Mouse (Mus musculus): ENCODE measurements around the gene Treml4. TPM values are rescaled to one million over a fixed set of nuclear protein-coding genes. Genes with fewer than 3 reads are reported as not detected.

Gene Treml4
- polyA plus RNA-seq, 1 experiment: not detected

DNA sequence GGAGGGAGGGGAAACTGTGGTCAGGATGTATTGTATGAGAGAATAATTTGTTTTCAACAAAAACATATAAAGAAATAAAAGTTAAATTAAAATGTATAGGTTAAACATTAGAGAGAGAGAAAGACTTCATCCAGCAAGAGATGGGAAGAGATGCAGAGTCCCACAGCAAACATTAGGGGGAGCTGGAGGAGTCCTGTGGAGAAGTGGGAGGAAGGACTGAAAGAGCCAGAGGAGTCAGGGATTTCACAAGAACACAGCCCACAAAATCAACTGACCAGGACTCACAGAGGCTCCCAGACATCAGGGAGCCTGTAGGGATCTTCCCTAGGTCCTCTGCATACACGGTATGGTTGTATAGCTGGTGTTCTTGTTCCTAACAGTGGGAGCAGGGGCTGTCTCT is 22.7 kb downstream of the Treml4 start:
- H3K27me3 ChIP-seq (ENCODE audit: control insufficient read depth, insufficient read depth, insufficient read length): no peaks in the 10 kb centered on the region
- H3K4me3 ChIP-seq (ENCODE audit: insufficient read depth, poor library complexity, severe bottlenecking): no peak overlapping the region
- no peaks in the 10 kb centered on the region for H3K79me2 ChIP-seq (ENCODE audit: control insufficient read depth, insufficient read depth)
- TF ChIP-seq CEBPB (IDR thresholded peaks at IDR 0.05; ENCODE audit: low read depth): no peak
- no peak for TF ChIP-seq FOSL1 (IDR thresholded peaks at IDR 0.05; ENCODE audit: insufficient read depth, low read length, poor library complexity, severe bottlenecking)
- TF ChIP-seq CTCF (IDR thresholded peaks at IDR 0.05; ENCODE audit: control insufficient read depth, insufficient read depth, insufficient read length): no peak
- no peak for TF ChIP-seq USF1 (IDR thresholded peaks at IDR 0.05; ENCODE audit: low read depth)
- no peak overlapping the region for H3ac ChIP-seq (ENCODE audit: control insufficient read depth, insufficient read length, low read depth)
- no peaks in the 10 kb centered on the region for H3K79me3 ChIP-seq (ENCODE audit: low read depth)
- no peaks in the 10 kb centered on the region for H3K36me3 ChIP-seq (ENCODE audit: control insufficient read depth, insufficient read depth)

DNA sequence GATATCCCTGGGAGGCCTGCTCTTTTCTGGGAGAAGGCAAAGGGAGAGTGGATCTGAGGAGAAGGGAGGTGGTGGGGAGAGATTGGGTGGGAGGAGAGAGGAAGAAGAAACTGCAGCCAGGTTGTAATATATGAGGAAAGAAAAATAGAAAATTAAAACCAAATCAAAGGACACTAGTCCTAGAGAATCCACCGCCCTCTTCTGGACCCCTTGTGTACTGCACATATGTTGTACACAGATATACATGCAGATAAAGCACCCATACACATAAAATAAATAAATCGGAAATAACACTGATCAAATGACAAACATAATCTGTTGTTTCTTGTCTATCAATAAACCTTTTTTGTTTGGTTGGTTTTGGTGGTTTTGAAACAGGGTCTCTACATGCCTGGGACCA is 23.2 kb downstream of the Treml4 start:
- H3K79me2 ChIP-seq (ENCODE audit: control insufficient read depth, insufficient read depth): no peaks in the 10 kb centered on the region
- TF ChIP-seq FOSL1 (IDR thresholded peaks at IDR 0.05; ENCODE audit: insufficient read depth, low read length, poor library complexity, severe bottlenecking) (no peak), MAX (IDR thresholded peaks at IDR 0.05) (no peak), CTCF (IDR thresholded peaks at IDR 0.05; ENCODE audit: control insufficient read depth, insufficient read depth, insufficient read length) (no peak), CEBPB (IDR thresholded peaks at IDR 0.05; ENCODE audit: low read depth) (no peak), MYOG (IDR thresholded peaks at IDR 0.05; ENCODE audit: control insufficient read depth, extremely low read depth, insufficient read length) (no peak), USF1 (IDR thresholded peaks at IDR 0.05; ENCODE audit: low read depth) (no peak), MYOD1 (IDR thresholded peaks at IDR 0.05; ENCODE audit: control insufficient read depth, insufficient read length, low read depth) (no peak)
- no peaks in the 10 kb centered on the region for H3K27me3 ChIP-seq (ENCODE audit: control insufficient read depth, insufficient read depth, insufficient read length)
- H3ac ChIP-seq (ENCODE audit: control insufficient read depth, insufficient read length, low read depth): no peak overlapping the region
- no peaks in the 10 kb centered on the region for H3K79me3 ChIP-seq (ENCODE audit: low read depth)
- no peaks in the 10 kb centered on the region for H3K36me3 ChIP-seq (ENCODE audit: control insufficient read depth, insufficient read depth)
- H3K4me3 ChIP-seq (ENCODE audit: insufficient read depth, poor library complexity, severe bottlenecking): no peak overlapping the region

DNA sequence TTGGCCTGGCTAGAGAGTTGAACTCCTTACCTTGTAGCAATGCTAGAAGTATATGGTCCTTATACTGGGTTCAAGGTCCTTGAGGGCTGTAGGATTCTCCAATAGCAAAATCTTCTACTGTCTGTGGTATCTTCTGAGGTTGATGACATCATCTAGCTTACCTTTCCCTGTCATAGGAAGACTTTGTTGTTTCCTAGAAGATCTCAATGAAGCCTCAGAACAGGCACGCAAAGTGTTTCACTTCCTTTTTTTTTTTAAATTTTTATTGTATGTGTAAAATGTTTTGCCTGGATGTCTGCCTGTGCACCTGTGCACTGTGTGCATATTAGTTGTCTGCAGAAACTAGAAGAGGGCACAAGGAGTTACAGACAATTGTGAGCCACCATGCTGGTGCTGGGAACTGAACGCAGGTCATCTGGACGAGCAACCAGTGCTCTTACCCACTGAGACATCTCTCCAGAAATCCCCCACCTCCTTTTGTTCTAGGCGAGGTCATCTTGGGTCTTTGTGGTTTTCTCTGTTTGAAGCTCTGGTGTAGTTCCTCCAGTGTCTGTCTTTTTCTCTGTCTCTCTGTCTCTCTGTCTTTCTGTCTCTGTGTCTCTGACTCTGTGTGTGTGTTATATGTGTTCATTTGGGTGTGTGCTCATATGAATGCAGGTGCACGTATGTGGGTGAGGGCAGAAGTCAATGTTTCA is 29.6 kb downstream of the Treml4 start:
- H3K79me2 ChIP-seq (ENCODE audit: control insufficient read depth, insufficient read depth): no peaks in the 10 kb centered on the region
- no peak overlapping the region for H3K4me3 ChIP-seq (ENCODE audit: insufficient read depth, poor library complexity, severe bottlenecking)
- TF ChIP-seq MYOG (IDR thresholded peaks at IDR 0.05; ENCODE audit: control insufficient read depth, extremely low read depth, insufficient read length) (no peak), MAX (IDR thresholded peaks at IDR 0.05) (no peak), MYOD1 (IDR thresholded peaks at IDR 0.05; ENCODE audit: control insufficient read depth, insufficient read length, low read depth) (no peak), FOSL1 (IDR thresholded peaks at IDR 0.05; ENCODE audit: insufficient read depth, low read length, poor library complexity, severe bottlenecking) (no peak), CEBPB (IDR thresholded peaks at IDR 0.05; ENCODE audit: low read depth) (no peak), USF1 (IDR thresholded peaks at IDR 0.05; ENCODE audit: low read depth) (no peak), CTCF (IDR thresholded peaks at IDR 0.05; ENCODE audit: control insufficient read depth, insufficient read depth, insufficient read length) (no peak)
- no peaks in the 10 kb centered on the region for H3K79me3 ChIP-seq (ENCODE audit: low read depth)
- H3K36me3 ChIP-seq (ENCODE audit: control insufficient read depth, insufficient read depth): no peaks in the 10 kb centered on the region
- no peaks in the 10 kb centered on the region for H3K27me3 ChIP-seq (ENCODE audit: control insufficient read depth, insufficient read depth, insufficient read length)
- H3ac ChIP-seq (ENCODE audit: control insufficient read depth, insufficient read length, low read depth): no peak overlapping the region

DNA sequence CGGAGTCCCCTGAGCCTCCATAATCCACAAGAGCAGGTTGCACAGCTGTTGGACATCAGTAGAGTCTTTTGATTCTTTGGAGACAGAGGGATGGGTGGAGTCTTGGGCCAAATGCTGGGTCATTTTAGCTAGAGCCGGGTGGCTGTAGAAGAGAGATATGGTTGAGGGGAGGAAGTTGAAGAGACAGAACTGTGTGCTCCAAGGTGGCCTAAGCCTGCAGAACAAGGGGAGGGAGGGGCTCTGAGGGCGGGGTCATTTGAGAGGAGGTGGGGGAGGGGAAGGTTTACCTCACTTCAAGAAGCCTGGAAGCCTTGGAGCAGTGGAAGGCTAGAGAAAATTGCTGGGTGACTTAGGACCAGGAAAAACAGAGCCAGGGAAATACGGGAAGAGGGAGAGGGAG is 35.1 kb downstream of the Treml4 start, which contains the start of gene Treml2:
Gene Treml2, plus strand, starts transcription at position 296 of the 400 bp plus-strand sequence.
- H3K79me2 ChIP-seq (ENCODE audit: control insufficient read depth, insufficient read depth): no peaks in the 10 kb centered on the region
- TF ChIP-seq MYOD1 (IDR thresholded peaks at IDR 0.05; ENCODE audit: control insufficient read depth, insufficient read length, low read depth) (no peak), CTCF (IDR thresholded peaks at IDR 0.05; ENCODE audit: control insufficient read depth, insufficient read depth, insufficient read length) (no peak), FOSL1 (IDR thresholded peaks at IDR 0.05; ENCODE audit: insufficient read depth, low read length, poor library complexity, severe bottlenecking) (no peak), USF1 (IDR thresholded peaks at IDR 0.05; ENCODE audit: low read depth) (no peak), CEBPB (IDR thresholded peaks at IDR 0.05; ENCODE audit: low read depth) (no peak), MYOG (IDR thresholded peaks at IDR 0.05; ENCODE audit: control insufficient read depth, extremely low read depth, insufficient read length) (no peak), MAX (IDR thresholded peaks at IDR 0.05) (no peak)
- no peak within 1 kb of the TSS for H3K4me3 ChIP-seq (ENCODE audit: insufficient read depth, poor library complexity, severe bottlenecking)
- no peaks in the 10 kb centered on the region for H3K79me3 ChIP-seq (ENCODE audit: low read depth)
- no peaks in the 10 kb centered on the region for H3K36me3 ChIP-seq (ENCODE audit: control insufficient read depth, insufficient read depth)
- H3K27me3 ChIP-seq (ENCODE audit: control insufficient read depth, insufficient read depth, insufficient read length): no peaks in the 10 kb centered on the region
- H3ac ChIP-seq (ENCODE audit: control insufficient read depth, insufficient read length, low read depth): no peak within 1 kb of the TSS

DNA sequence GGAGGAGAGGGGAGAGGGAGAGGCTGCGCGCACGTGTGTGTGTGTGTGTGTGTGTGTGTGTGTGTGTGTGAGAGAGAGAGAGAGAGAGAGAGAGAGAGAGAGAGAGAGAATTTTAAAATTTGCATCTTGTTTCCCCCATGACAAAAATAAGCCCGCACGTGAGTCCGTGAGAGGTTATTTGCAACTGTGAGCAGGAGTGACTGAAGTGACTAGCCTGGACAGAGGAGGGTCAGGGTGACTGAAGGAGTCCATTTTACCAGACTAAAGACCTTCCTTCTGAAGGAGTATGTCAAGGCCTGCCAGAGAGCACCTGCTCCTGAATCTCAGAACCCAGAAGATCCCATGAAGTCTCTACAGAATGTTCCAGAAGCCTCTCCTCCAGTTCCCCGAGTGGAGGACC is 35.7 kb downstream of the Treml4 start:
- Histone ChIP-seq H3K27me3 (ENCODE audit: control insufficient read depth, insufficient read depth, insufficient read length) (no peaks in the 10 kb centered on the region), H3K4me3 (ENCODE audit: insufficient read depth, poor library complexity, severe bottlenecking) (no peak overlapping the region)

More for the DNA sequence above, 35.7 kb downstream of the Treml4 start:
- no peak overlapping the region for H3ac ChIP-seq (ENCODE audit: control insufficient read depth, insufficient read length, low read depth)
- no peaks in the 10 kb centered on the region for H3K79me2 ChIP-seq (ENCODE audit: control insufficient read depth, insufficient read depth)
- no peaks in the 10 kb centered on the region for H3K79me3 ChIP-seq (ENCODE audit: low read depth)
- TF ChIP-seq USF1 (IDR thresholded peaks at IDR 0.05; ENCODE audit: low read depth) (no peak), MAX (IDR thresholded peaks at IDR 0.05) (no peak), CEBPB (IDR thresholded peaks at IDR 0.05; ENCODE audit: low read depth) (no peak), MYOD1 (IDR thresholded peaks at IDR 0.05; ENCODE audit: control insufficient read depth, insufficient read length, low read depth) (no peak), CTCF (IDR thresholded peaks at IDR 0.05; ENCODE audit: control insufficient read depth, insufficient read depth, insufficient read length) (no peak), FOSL1 (IDR thresholded peaks at IDR 0.05; ENCODE audit: insufficient read depth, low read length, poor library complexity, severe bottlenecking) (no peak), MYOG (IDR thresholded peaks at IDR 0.05; ENCODE audit: control insufficient read depth, extremely low read depth, insufficient read length) (no peak)
- H3K36me3 ChIP-seq (ENCODE audit: control insufficient read depth, insufficient read depth): no peaks in the 10 kb centered on the region
